Mouse (Mus musculus): Measurements from ENCODE around the gene Phc2.

- no peak for TF ChIP-seq CTCF (conservative IDR thresholded peaks at IDR 0.05; ENCODE audit: insufficient read depth, insufficient read length, low read depth, low read length)
- no peak for TF ChIP-seq POLR2A (IDR thresholded peaks at IDR 0.05; ENCODE audit: low read depth, low read length)
Observed at GRCm38 (mm10) chr4:128641766-128642717, 12.5 kb upstream of the Phc2 start.

All from kidney, adult 2 months (tissue).